Mouse (Mus musculus): ENCODE measurements around the gene Pde6d. TPM values are rescaled to one million over a fixed set of nuclear protein-coding genes. Genes with fewer than 3 reads are reported as not detected.
A peak's percentile ranks its signal among the peaks of the same experiment; 100 is the strongest.
"Not testable (repeated sequence)": the region's sequence is repeated elsewhere in the genome, so short reads cannot be mapped to it uniquely, and the experiment has no call there.

Gene Pde6d
- polyA plus RNA-seq, 1 experiment from 2014 or later = 20.2 TPM

DNA sequence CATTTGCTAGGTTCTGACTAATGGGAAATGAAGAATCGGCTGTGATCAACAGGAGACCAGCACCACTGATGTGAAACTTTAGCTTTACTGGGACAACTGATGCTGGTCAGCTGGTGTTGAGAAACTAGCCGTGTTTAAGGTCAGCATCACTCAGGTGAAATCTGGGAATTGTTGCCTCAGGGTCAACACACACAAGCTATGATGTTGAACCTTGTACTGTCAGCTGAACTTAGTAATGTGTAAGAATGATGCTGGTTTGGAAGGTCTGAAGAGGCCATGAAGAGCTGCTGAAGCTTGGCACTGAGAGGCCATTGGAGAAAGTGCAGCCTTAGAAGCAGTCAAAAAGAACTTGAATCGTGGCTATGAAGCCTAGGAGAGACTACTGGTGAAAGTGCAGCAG, 26.8 kb downstream of the Pde6d start:
- H3K36me3 ChIP-seq (ENCODE audit: control insufficient read depth, insufficient read depth) = no peaks in the 10 kb centered on the region
- H3K4me2 ChIP-seq (ENCODE audit: low read depth, low read length) = no peak overlapping the region
- no peaks in the 10 kb centered on the region for H3K9me3 ChIP-seq (replicated peaks; ENCODE audit: control insufficient read depth, low read length)
- peak overlapping the region; percentile 18; the same call in 1 of the 2 replicates for H3K27ac ChIP-seq (ENCODE audit: low read length)
- H3K27me3 ChIP-seq (ENCODE audit: control insufficient read depth, insufficient read depth, low read depth, low read length) = no peaks in the 10 kb centered on the region
- H3K9ac ChIP-seq (ENCODE audit: low read depth, low read length) = no peak overlapping the region
- 59% methylated on average over 3 of the region's 3 CpGs for WGBS (ENCODE audit: insufficient replicate concordance)
- H3K4me3 ChIP-seq (ENCODE audit: low read depth, low read length) = no peak overlapping the region
- H3K4me1 ChIP-seq (ENCODE audit: control insufficient read depth, low read depth, low read length) = peaks cover 10% of the 10 kb centered on the region
- peak; percentile 67 for ATAC-seq (ENCODE audit: low read depth)

DNA sequence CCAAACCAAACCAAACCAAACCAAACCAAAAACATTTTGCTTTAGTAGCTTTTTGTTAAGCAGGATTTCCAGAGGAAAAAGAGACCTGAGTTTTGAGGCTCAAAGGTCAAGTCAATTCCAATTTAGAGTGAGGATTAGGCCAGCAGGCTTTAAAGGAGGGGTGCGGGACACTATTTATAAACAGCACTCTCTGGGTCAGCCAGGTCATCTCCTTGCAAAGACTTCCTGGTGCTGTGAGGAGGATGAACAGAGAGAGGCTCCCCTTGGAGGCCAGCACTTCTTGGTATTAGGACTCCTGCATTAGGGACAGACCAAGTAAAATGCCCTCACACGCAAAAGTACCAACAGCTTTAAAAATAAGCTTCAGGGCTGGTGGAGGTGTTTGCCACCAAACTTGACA, 30.6 kb downstream of the Pde6d start:
- WGBS (ENCODE audit: insufficient replicate concordance) = 73% methylated on average over 2 of the region's 2 CpGs

DNA sequence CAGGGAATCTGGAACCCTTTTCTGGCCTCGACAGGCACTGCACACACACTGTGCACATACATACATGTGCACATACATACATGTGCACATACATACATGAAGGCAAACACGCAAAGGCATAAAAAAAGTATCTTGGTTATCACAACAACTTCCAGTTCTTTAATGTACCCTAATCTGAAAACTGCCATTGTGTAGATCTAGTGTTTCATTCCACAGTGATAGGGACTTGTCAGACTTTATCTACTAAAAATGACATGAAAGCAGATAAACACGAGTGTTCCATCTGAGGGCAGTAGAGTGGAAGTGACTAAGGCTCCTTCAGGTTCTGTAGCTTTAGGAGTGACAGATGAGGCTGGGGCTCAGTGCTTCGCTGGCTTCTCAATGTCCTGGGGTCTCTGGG, 31.1 kb downstream of the Pde6d start:
- no peak overlapping the region for H3K9ac ChIP-seq (ENCODE audit: low read depth, low read length)
- H3K36me3 ChIP-seq (ENCODE audit: control insufficient read depth, insufficient read depth) = no peaks in the 10 kb centered on the region
- H3K4me3 ChIP-seq (ENCODE audit: low read depth, low read length) = no peak overlapping the region
- no peaks in the 10 kb centered on the region for H3K27me3 ChIP-seq (ENCODE audit: control insufficient read depth, insufficient read depth, low read depth, low read length)
- 57% methylated on average over 4 of the region's 4 CpGs for WGBS (ENCODE audit: insufficient replicate concordance)
- H3K4me1 ChIP-seq (ENCODE audit: control insufficient read depth, low read depth, low read length) = no peaks in the 10 kb centered on the region; the same call in 1 of the 2 replicates
- H3K27ac ChIP-seq (ENCODE audit: low read length) = no peak overlapping the region
- ATAC-seq (ENCODE audit: low read depth) = no peak
- H3K4me2 ChIP-seq (ENCODE audit: low read depth, low read length) = no peak overlapping the region
- H3K9me3 ChIP-seq (replicated peaks; ENCODE audit: control insufficient read depth, low read length) = no peaks in the 10 kb centered on the region

More for the DNA sequence above, 30.6 kb downstream of the Pde6d start:
- H3K4me1 ChIP-seq (ENCODE audit: control insufficient read depth, low read depth, low read length) = no peaks in the 10 kb centered on the region; the same call in 1 of the 2 replicates
- no peak overlapping the region for H3K9ac ChIP-seq (ENCODE audit: low read depth, low read length)
- H3K36me3 ChIP-seq (ENCODE audit: control insufficient read depth, insufficient read depth) = no peaks in the 10 kb centered on the region
- no peak overlapping the region for H3K4me3 ChIP-seq (ENCODE audit: low read depth, low read length)
- no peak for ATAC-seq (ENCODE audit: low read depth)
- H3K9me3 ChIP-seq (replicated peaks; ENCODE audit: control insufficient read depth, low read length) = no peaks in the 10 kb centered on the region
- no peaks in the 10 kb centered on the region for H3K27me3 ChIP-seq (ENCODE audit: control insufficient read depth, insufficient read depth, low read depth, low read length)
- no peak overlapping the region for H3K27ac ChIP-seq (ENCODE audit: low read length)
- H3K4me2 ChIP-seq (ENCODE audit: low read depth, low read length) = no peak overlapping the region

DNA sequence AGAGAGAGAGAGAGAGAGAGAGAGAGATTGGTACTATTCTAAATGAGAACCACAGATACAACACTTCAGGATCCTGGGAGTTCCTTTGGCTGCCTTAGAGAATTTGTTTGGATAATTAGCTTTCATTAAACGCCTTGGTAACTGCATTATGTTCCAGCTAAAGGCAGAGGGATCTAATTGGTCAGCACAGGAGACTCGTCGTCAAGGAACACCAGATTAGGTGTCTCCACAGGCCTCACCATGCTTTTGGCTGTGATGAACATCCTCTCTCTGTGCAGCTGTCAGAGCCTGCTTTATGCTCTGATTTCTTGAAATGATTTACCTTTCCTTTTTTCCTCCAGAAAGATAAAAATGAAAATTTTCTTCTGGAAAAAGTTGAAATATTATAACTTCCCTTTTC, 35.6 kb downstream of the Pde6d start:
- 69% methylated on average over 3 of the region's 3 CpGs for WGBS (ENCODE audit: insufficient replicate concordance)
- Histone ChIP-seq H3K27ac (ENCODE audit: low read length) (no peak overlapping the region), H3K9ac (ENCODE audit: low read depth, low read length) (no peak overlapping the region), H3K36me3 (ENCODE audit: control insufficient read depth, insufficient read depth) (0 out of 2 replicates have a peak, but pooled peaks cover 10% of the 10 kb centered on the region), H3K9me3 (replicated peaks; ENCODE audit: control insufficient read depth, low read length) (no peaks in the 10 kb centered on the region), H3K4me3 (ENCODE audit: low read depth, low read length) (no peak overlapping the region), H3K4me2 (ENCODE audit: low read depth, low read length) (no peak overlapping the region), H3K4me1 (ENCODE audit: control insufficient read depth, low read depth, low read length) (no peaks in the 10 kb centered on the region; the same call in 1 of the 2 replicates), H3K27me3 (ENCODE audit: control insufficient read depth, insufficient read depth, low read depth, low read length) (no peaks in the 10 kb centered on the region)
- no peak for ATAC-seq (ENCODE audit: low read depth)

DNA sequence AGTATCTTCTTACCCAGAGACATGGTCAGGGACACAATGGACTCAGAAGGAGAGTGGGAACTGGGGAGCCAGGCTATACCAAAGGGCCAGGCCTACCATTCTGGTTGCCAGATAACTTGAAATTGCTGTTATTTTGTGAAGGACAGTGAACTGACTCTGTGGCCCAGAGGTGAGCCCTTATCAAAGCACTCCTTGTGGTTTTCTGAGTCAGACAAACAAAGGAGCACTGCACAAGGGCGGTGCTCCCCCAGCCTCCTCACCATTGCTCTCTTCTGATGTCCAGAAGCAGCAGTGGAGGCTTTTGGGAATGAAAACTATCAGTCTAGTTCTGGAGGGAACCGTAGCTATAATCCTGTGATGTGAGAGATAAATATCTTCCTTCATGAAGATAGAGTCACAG, 39.8 kb downstream of the Pde6d start:
- H3K4me3 ChIP-seq (ENCODE audit: low read depth, low read length) = no peak overlapping the region
- H3K9me3 ChIP-seq (replicated peaks; ENCODE audit: control insufficient read depth, low read length) = no peaks in the 10 kb centered on the region
- H3K27ac ChIP-seq (ENCODE audit: low read length) = no peak overlapping the region
- H3K4me2 ChIP-seq (ENCODE audit: low read depth, low read length) = no peak overlapping the region
- WGBS (ENCODE audit: insufficient replicate concordance) = 36% methylated on average over 2 of the region's 2 CpGs
- H3K9ac ChIP-seq (ENCODE audit: low read depth, low read length) = no peak overlapping the region
- no peak for ATAC-seq (ENCODE audit: low read depth)
- no peaks in the 10 kb centered on the region for H3K27me3 ChIP-seq (ENCODE audit: control insufficient read depth, insufficient read depth, low read depth, low read length)
- H3K4me1 ChIP-seq (ENCODE audit: control insufficient read depth, low read depth, low read length) = no peaks in the 10 kb centered on the region
- H3K36me3 ChIP-seq (ENCODE audit: control insufficient read depth, insufficient read depth) = 0 out of 2 replicates have a peak, but pooled peaks cover 10% of the 10 kb centered on the region

DNA sequence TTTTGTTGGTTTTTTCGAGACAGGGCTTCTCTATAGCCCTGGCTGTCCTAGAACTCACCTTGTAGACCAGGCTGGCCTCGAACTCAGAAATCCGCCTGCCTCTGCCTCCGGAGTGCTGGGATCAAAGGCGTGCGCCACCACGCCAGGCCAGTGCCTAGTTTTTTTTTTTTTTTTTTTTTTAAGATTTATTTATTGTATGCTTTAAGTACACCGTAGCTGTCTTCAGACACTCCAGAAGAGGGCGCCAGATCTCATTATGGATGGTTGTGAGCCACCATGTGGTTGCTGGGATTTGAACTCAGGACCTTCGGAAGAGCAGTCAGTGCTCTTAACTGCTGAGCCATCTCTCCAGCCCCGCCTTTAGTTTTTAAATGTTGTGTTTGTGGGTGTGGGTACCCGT, 42.8 kb downstream of the Pde6d start:
- H3K27me3 ChIP-seq (ENCODE audit: control insufficient read depth, insufficient read depth, low read depth, low read length); ATAC-seq (ENCODE audit: low read depth): not testable (repeated sequence)
- WGBS (ENCODE audit: insufficient replicate concordance) = 71% methylated on average over 12 of the region's 12 CpGs

DNA sequence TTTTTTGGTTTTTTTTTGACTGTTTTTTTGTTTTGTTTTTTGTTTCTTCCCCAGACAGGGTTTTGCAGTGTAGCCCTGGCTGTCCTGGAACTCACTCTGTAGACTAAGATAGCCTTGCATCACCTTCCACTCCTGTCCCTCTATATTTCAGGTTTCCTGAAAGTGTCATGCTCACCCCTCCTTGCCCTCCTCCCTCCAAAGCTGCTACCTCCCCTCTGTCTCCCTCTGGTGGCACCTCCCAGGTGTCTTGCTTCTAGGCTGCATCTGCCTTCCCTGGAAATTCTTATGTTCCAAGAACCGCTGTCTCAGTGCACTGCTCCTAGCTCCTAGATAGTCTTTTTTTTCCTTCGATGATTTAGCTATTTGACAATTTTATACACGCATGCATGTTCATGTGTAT, 44.0 kb downstream of the Pde6d start:
- Histone ChIP-seq H3K36me3 (ENCODE audit: control insufficient read depth, insufficient read depth) (peaks cover 6% of the 10 kb centered on the region; the same call in 1 of the 2 replicates), H3K9ac (ENCODE audit: low read depth, low read length) (no peak overlapping the region), H3K9me3 (replicated peaks; ENCODE audit: control insufficient read depth, low read length) (no peaks in the 10 kb centered on the region), H3K4me1 (ENCODE audit: control insufficient read depth, low read depth, low read length) (no peaks in the 10 kb centered on the region), H3K27me3 (ENCODE audit: control insufficient read depth, insufficient read depth, low read depth, low read length) (no peaks in the 10 kb centered on the region), H3K4me3 (ENCODE audit: low read depth, low read length) (no peak overlapping the region), H3K27ac (ENCODE audit: low read length) (no peak overlapping the region), H3K4me2 (ENCODE audit: low read depth, low read length) (no peak overlapping the region)
- WGBS (ENCODE audit: insufficient replicate concordance) = 58% methylated on average over 3 of the region's 3 CpGs
- no peak for ATAC-seq (ENCODE audit: low read depth)

More for the DNA sequence above, 42.8 kb downstream of the Pde6d start:
- not testable (repeated sequence) for H3K9me3 ChIP-seq (replicated peaks; ENCODE audit: control insufficient read depth, low read length); H3K4me1 ChIP-seq (ENCODE audit: control insufficient read depth, low read depth, low read length); H3K4me3 ChIP-seq (ENCODE audit: low read depth, low read length); H3K9ac ChIP-seq (ENCODE audit: low read depth, low read length); H3K4me2 ChIP-seq (ENCODE audit: low read depth, low read length); H3K27ac ChIP-seq (ENCODE audit: low read length)
- 0 out of 2 replicates have a peak, but pooled peaks cover 10% of the 10 kb centered on the region for H3K36me3 ChIP-seq (ENCODE audit: control insufficient read depth, insufficient read depth)

DNA sequence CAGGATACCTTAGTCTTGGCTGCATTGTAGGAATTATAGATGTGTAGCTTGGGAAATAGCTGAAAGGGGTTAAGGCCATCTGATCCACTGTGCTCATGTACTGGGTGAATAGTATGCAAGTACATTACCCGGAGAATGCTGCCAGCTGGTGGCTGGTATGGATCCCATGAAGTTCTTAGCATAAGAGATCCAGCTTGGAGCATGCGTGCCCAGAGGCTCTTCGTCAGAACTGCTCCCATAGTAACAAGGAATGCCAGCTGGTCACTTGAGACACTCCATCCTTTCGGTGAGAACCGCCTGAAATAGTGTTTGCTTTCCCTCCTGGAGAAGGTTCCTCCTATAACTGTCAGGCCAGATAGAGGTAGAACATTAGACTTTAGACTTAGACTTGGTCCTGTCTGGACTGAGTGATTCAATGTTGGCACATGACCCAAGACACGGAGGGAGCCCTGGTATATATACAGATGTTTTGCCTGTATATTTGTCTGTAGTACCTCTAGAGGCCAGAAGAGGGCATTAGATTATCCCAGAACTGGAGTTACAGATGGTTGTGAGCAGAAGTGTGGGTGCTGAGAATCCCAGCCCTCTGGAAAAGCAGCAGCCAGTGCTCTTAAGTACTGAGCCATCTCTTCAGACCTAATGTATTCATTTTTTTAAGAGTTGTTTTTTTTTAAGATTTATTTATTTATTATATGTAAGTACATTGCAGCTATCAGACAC, 48.9 kb downstream of the Pde6d start:
- no peak for ATAC-seq (ENCODE audit: low read depth)
- H3K9ac ChIP-seq (ENCODE audit: low read depth, low read length) = no peak overlapping the region
- peaks cover 28% of the 10 kb centered on the region for H3K4me1 ChIP-seq (ENCODE audit: control insufficient read depth, low read depth, low read length)
- WGBS (ENCODE audit: insufficient replicate concordance) = 87% methylated on average over 6 of the region's 6 CpGs
- H3K36me3 ChIP-seq (ENCODE audit: control insufficient read depth, insufficient read depth) = peaks cover 13% of the 10 kb centered on the region
- no peaks in the 10 kb centered on the region for H3K27me3 ChIP-seq (ENCODE audit: control insufficient read depth, insufficient read depth, low read depth, low read length)
- H3K27ac ChIP-seq (ENCODE audit: low read length) = no peak overlapping the region
- no peaks in the 10 kb centered on the region for H3K9me3 ChIP-seq (replicated peaks; ENCODE audit: control insufficient read depth, low read length)
- no peak overlapping the region for H3K4me2 ChIP-seq (ENCODE audit: low read depth, low read length)
- H3K4me3 ChIP-seq (ENCODE audit: low read depth, low read length) = no peak overlapping the region

DNA sequence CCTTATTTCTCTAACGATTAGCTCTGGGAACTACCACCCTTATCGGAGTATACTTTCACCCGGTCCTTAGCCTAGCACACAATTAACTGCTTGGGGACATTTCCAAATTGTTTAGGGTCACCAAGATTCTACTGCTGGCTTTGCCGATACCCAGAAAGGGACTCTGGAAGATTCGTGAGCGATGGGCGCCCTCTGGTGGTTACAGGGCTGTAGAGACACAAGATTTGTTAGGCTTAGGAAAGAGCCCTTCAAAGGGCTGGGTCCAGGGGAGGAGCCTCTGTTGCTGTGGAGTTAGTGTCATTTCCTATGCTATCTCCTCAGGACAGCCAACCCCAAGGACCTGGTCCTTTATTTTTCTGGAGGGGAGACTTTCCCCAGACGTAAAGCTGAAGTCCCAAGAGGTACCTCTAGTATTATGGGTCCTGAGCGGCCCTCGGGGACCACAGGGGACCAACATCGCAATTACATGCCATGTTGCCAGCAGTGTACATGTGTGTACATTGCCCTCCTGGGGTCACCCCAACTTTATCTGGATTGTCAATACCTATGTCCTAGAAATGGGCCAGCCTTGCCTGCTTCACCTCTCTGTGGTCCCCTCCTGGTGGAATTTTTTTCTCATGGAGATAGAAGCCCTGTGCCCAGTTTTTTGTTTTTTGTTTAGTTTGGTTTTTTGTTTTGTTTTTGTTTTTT, 49.9 kb downstream of the Pde6d start:
- peak; percentile 55 for ATAC-seq (ENCODE audit: low read depth)
- Histone ChIP-seq H3K36me3 (ENCODE audit: control insufficient read depth, insufficient read depth) (peaks cover 13% of the 10 kb centered on the region), H3K9ac (ENCODE audit: low read depth, low read length) (no peak overlapping the region), H3K4me3 (ENCODE audit: low read depth, low read length) (no peak overlapping the region), H3K27me3 (ENCODE audit: control insufficient read depth, insufficient read depth, low read depth, low read length) (no peaks in the 10 kb centered on the region), H3K4me1 (ENCODE audit: control insufficient read depth, low read depth, low read length) (peaks cover 30% of the 10 kb centered on the region), H3K4me2 (ENCODE audit: low read depth, low read length) (peak overlapping the region; percentile 25; the same call in 1 of the 2 replicates), H3K9me3 (replicated peaks; ENCODE audit: control insufficient read depth, low read length) (no peaks in the 10 kb centered on the region), H3K27ac (ENCODE audit: low read length) (peak overlapping the region; percentile 49)
- 23% methylated on average over 11 of the region's 11 CpGs for WGBS (ENCODE audit: insufficient replicate concordance)

Measured in liver, embryonic 16.5 days (tissue).